Mouse (Mus musculus) leukemia stem cell, adult 10-12 weeks (primary cell): ENCODE results near the gene Krtap17-1. TPM values are rescaled to one million over a fixed set of nuclear protein-coding genes. Genes with fewer than 3 reads are reported as not detected.

Experiments
- polyA plus RNA-seq: library from polyadenylated mRNA; stranded (reverse); fragments of >175 nt; gene quantifications from 2 replicates; pipeline ENCODE4 v1.2.3, GENCODE M21; 2012; ENCODE audit warnings: low replicate concordance

The Krtap17-1 gene
- not detected in 2 replicates for polyA plus RNA-seq

GRCm38 (mm10) chr11:99993620-99994383 is at the start of gene Krtap17-1:
Krtap17-1 (minus strand) TSS chr11:99993994.

GRCm38 (mm10) chr11:100041454-100041853 is 47.7 kb upstream of the Krtap17-1 start, which contains the start of gene Krt34:
Krt34 (minus strand) TSS chr11:100041554.

GRCm38 (mm10) chr11:100029768-100030167 is 36.0 kb upstream of the Krtap17-1 start, which contains the start of gene Krt33b:
Krt33b (minus strand) TSS chr11:100029868.

GRCm38 (mm10) chr11:100016112-100016511 is 22.3 kb upstream of the Krtap17-1 start, which contains the start of gene Krt33a:
Krt33a (minus strand) TSS chr11:100016212.

GRCm38 (mm10) chr11:99986180-99986647 is 7.6 kb downstream of the Krtap17-1 start, which contains the start of gene Krtap16-1:
Krtap16-1 (minus strand) TSS chr11:99986597.

DNA sequence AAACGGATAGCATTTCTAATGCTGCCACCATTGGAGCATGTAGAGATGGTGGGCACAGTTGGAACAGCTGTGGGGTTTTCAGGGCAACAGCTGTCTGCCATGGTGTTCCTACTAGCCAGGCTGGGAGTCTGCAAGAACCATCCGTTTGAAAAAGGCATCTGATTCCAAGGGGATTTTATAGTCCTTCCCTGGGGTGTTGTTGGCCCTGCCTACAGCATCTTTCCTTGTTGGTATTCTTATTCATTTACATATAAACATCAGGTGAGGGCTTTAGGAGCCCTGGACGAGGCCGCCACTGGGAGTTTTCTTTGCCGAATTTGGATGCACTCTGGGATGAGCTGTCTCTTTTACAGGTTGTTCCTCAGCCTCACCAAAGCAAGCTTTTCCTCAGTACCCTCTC is 14.8 kb downstream of the Krtap17-1 start, which contains the start of gene Krtap29-1:
Gene Krtap29-1, minus strand, starts transcription at position 101 of the 400 bp plus-strand sequence.

DNA sequence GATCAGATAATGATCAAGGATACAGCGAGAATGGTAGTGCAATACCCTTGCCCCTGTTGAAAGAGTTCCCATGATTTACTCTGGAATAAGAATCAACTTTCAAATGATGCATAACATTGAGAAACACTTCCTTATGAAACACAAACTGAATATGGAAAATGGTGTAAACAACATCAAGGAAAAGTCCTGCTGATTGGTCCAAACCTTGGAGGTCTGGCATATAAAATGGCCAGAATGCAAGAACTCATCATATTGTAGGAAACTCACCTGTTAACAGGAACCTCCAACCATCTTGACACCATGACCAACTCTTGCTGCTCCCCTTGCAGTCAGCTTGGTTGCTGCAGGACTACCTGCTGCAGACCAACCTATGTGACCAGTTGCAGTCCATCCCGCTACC is 45.6 kb downstream of the Krtap17-1 start, which contains the start of gene Krtap9-5:
Gene Krtap9-5, plus strand, starts transcription at position 301 of the 400 bp plus-strand sequence.

Other genes with a start within 250 kb of the Krtap17-1 start
- not detected in 2 replicates for gene Gm11595, start 221.1 kb downstream of the Krtap17-1 start, polyA plus RNA-seq
- not detected in 2 replicates for gene Krtap4-8, start 213.3 kb downstream of the Krtap17-1 start, polyA plus RNA-seq
- gene Krtap4-9, start 208.8 kb downstream of the Krtap17-1 start, polyA plus RNA-seq = not detected in 2 replicates
- not detected in 2 replicates for gene Gm11596, start 200.5 kb downstream of the Krtap17-1 start, polyA plus RNA-seq
- 0.86 TPM in 1 of 2 replicates, not detected in the other for gene Gm11569, start 195.1 kb downstream of the Krtap17-1 start, polyA plus RNA-seq
- not detected in 2 replicates for gene Gm11554, start 189.5 kb downstream of the Krtap17-1 start, polyA plus RNA-seq
- gene Krtap4-13, start 184.1 kb downstream of the Krtap17-1 start, polyA plus RNA-seq = not detected in 2 replicates
- gene Gm11564, start 178.3 kb downstream of the Krtap17-1 start, polyA plus RNA-seq = not detected in 2 replicates
- gene 2300003K06Rik, start 155.9 kb downstream of the Krtap17-1 start, polyA plus RNA-seq = not detected in 2 replicates
- gene Krtap4-16, start 142.4 kb downstream of the Krtap17-1 start, polyA plus RNA-seq = not detected in 2 replicates
- not detected in 2 replicates for gene Gm11568, start 136.1 kb downstream of the Krtap17-1 start, polyA plus RNA-seq
- not detected in 2 replicates for gene Gm11559, start 129.5 kb downstream of the Krtap17-1 start, polyA plus RNA-seq
- gene Krtap9-1, start 120.6 kb downstream of the Krtap17-1 start, polyA plus RNA-seq = not detected in 2 replicates
- gene Gm11567, start 114.8 kb downstream of the Krtap17-1 start, polyA plus RNA-seq = not detected in 2 replicates
- not detected in 2 replicates for gene Krtap31-1, start 86.1 kb downstream of the Krtap17-1 start, polyA plus RNA-seq
- not detected in 2 replicates for gene Gm11565, start 79.2 kb downstream of the Krtap17-1 start, polyA plus RNA-seq
- not detected in 2 replicates for gene Krtap31-2, start 57.7 kb downstream of the Krtap17-1 start, polyA plus RNA-seq
- not detected in 2 replicates for gene Krtap9-5, start 45.5 kb downstream of the Krtap17-1 start, polyA plus RNA-seq
- gene Krtap29-1, start 14.9 kb downstream of the Krtap17-1 start, polyA plus RNA-seq = not detected in 2 replicates
- gene Krtap16-1, start 7.4 kb downstream of the Krtap17-1 start, polyA plus RNA-seq = not detected in 2 replicates
- not detected in 2 replicates for gene Krt33a, start 22.2 kb upstream of the Krtap17-1 start, polyA plus RNA-seq
- not detected in 2 replicates for gene Krt33b, start 35.9 kb upstream of the Krtap17-1 start, polyA plus RNA-seq
- gene Krt34, start 47.6 kb upstream of the Krtap17-1 start, polyA plus RNA-seq = not detected in 2 replicates
- gene Krt31, start 56.6 kb upstream of the Krtap17-1 start, polyA plus RNA-seq = not detected in 2 replicates
- gene Krt32, start 94.2 kb upstream of the Krtap17-1 start, polyA plus RNA-seq = not detected in 2 replicates
- gene Krt35, start 102.2 kb upstream of the Krtap17-1 start, polyA plus RNA-seq = not detected in 2 replicates
- gene Krt36, start 111.6 kb upstream of the Krtap17-1 start, polyA plus RNA-seq = not detected in 2 replicates
- gene Krt13, start 127.6 kb upstream of the Krtap17-1 start, polyA plus RNA-seq = not detected in 2 replicates
- 0.10 TPM in 1 of 2 replicates, not detected in the other for gene Krt15, start 141.9 kb upstream of the Krtap17-1 start, polyA plus RNA-seq
- 0.15 and 1.7 TPM in 2 replicates for gene Krt19, start 154.7 kb upstream of the Krtap17-1 start, polyA plus RNA-seq
- gene Krt9, start 199.3 kb upstream of the Krtap17-1 start, polyA plus RNA-seq = not detected in 2 replicates
- 0.23 and 0.48 TPM in 2 replicates for gene Krt14, start 213.6 kb upstream of the Krtap17-1 start, polyA plus RNA-seq